Mouse (Mus musculus) midbrain, embryonic 14.5 days (tissue): Measurements from ENCODE around the gene Med9. TPM values are rescaled to one million over a fixed set of nuclear protein-coding genes. Genes with fewer than 3 reads are reported as not detected.

Experiments used
- polyA plus RNA-seq: library from polyadenylated mRNA; unstranded; fragments of >200 nt; fragmentation: Nextera tagmentation; extraction: Ambion mirVana; gene quantifications from 2 replicates; pipeline ENCODE4 v1.2.1, GENCODE M21; 2014

Gene Med9
- polyA plus RNA-seq, 1 experiment from 2014 or later: 31.4 TPM

Other genes with a start within 250 kb of the Med9 start
- gene Pld6, start 160.6 kb upstream of the Med9 start, polyA plus RNA-seq: 3.0 and 5.4 TPM in 2 replicates
- 35.9 and 41.1 TPM in 2 replicates for gene Flcn, start 138.2 kb upstream of the Med9 start, polyA plus RNA-seq
- 68.2 and 73.5 TPM in 2 replicates for gene Nt5m, start 108.8 kb upstream of the Med9 start, polyA plus RNA-seq
- gene Cops3, start 108.4 kb upstream of the Med9 start, polyA plus RNA-seq: 200 and 213 TPM in 2 replicates
- gene Rasd1, start 16.7 kb downstream of the Med9 start, polyA plus RNA-seq: 0.51 and 1.0 TPM in 2 replicates
- gene Pemt, start 98.3 kb downstream of the Med9 start, polyA plus RNA-seq: 6.0 and 8.3 TPM in 2 replicates
- gene Rai1, start 156.8 kb downstream of the Med9 start, polyA plus RNA-seq: 37.7 and 39.9 TPM in 2 replicates